ENCODE assay signal across 16 mouse cellular contexts in genomic region chr10:80738657-80739056, GRCm38 (mm10). TPM values are rescaled to one million over a fixed set of nuclear protein-coding genes. Genes with fewer than 3 reads are reported as not detected.
DNase-seq lines count a peak whose midpoint lies in the region; ATAC-seq and TF ChIP-seq lines count a peak whose summit lies in the region.
"Had no signal": no experiment of that assay in that cellular context is flagged by ENCODE, and none has a peak within 500 bp of the region (broad histone marks: within the 10 kb centered on the region; RNA-seq: fewer than 3 reads in every experiment).

No protein-coding gene starts in this region.

- H3K4me2 ChIP-seq in stomach, postnatal 0 days (replicated peaks; ENCODE audit: low read depth) = no peak overlapping the region
- H3K4me2 ChIP-seq: embryonic facial prominence, embryonic 13.5 days; heart, embryonic 15.5 days; lung, embryonic 15.5 days had no signal

- H3K4me3 ChIP-seq in layer of hippocampus, adult 2 months = no peak overlapping the region
- no peak overlapping the region for H3K4me3 ChIP-seq in stomach, postnatal 0 days (ENCODE audit: low read depth, low read length)
- H3K4me3 ChIP-seq: embryonic facial prominence, embryonic 13.5 days; heart, embryonic 15.5 days; lung, embryonic 15.5 days had no signal

- H3K4me1 ChIP-seq in stomach, postnatal 0 days (replicated peaks; ENCODE audit: control insufficient read depth, insufficient read depth) = peaks cover 10% of the 10 kb centered on the region; the same call in 1 of the 2 replicates

- TF ChIP-seq EP300 in stomach, postnatal 0 days (optimal IDR thresholded peaks at IDR 0.05) = no peak

- no peak overlapping the region for H3K9ac ChIP-seq in stomach, postnatal 0 days (ENCODE audit: low read length)
- H3K9ac ChIP-seq: embryonic facial prominence, embryonic 13.5 days; heart, embryonic 15.5 days; lung, embryonic 15.5 days had no signal

- no peak for ATAC-seq in CD4-positive, CD25-positive, alpha-beta regulatory T cell, adult 4 months
- no peak for ATAC-seq in stomach, postnatal 0 days (ENCODE audit: low FRiP score, low TSS enrichment)

- no peaks in the 10 kb centered on the region for H3K9me3 ChIP-seq in stomach, postnatal 0 days (ENCODE audit: control insufficient read depth, low read length)
- H3K9me3 ChIP-seq: embryonic facial prominence, embryonic 13.5 days; heart, embryonic 15.5 days; lung, embryonic 15.5 days had no signal

- H3K27ac ChIP-seq in layer of hippocampus, adult 2 months = no peak overlapping the region
- no peak overlapping the region for H3K27ac ChIP-seq in stomach, postnatal 0 days (replicated peaks)
- H3K27ac ChIP-seq: embryonic facial prominence, embryonic 13.5 days; heart, embryonic 15.5 days; lung, embryonic 15.5 days had no signal

- DNase-seq in CD4-positive, CD25-positive, alpha-beta regulatory T cell, adult 2 months (ENCODE audit: low read depth, low spot score) = peak; percentile 56
- DNase-seq in layer of hippocampus, adult 2 months (ENCODE audit: low spot score in 2 of 2) = no peak
- no peak for DNase-seq in layer of hippocampus, postnatal 14 days (ENCODE audit: low spot score in 2 of 2)
- peak; percentile 6 for DNase-seq in retina, postnatal 1 day
- DNase-seq in retina, embryonic 14.5 days (ENCODE audit: low spot score) = no peak
- no peak for DNase-seq in stomach, postnatal 0 days (ENCODE audit: low spot score)
- DNase-seq in thymus, postnatal 14 days = no peak
- DNase-seq: adrenal gland, adult 8-10 months; cerebellum, adult 2 months; kidney, adult 18-20 months; kidney, postnatal 4 days; layer of hippocampus, postnatal 36 days had no signal

- no peaks in the 10 kb centered on the region; the same call in 1 of the 2 replicates for H3K36me3 ChIP-seq in stomach, postnatal 0 days (ENCODE audit: control insufficient read depth, insufficient read depth, low read length)
- H3K36me3 ChIP-seq: heart, embryonic 15.5 days had no signal

- 67% methylated on average over 1 of the region's 1 CpGs for WGBS in stomach, postnatal 0 days

- TF ChIP-seq CTCF in layer of hippocampus, adult 2 months (conservative IDR thresholded peaks at IDR 0.05) = peak; percentile 63
- peak; percentile 48 for TF ChIP-seq CTCF in stomach, postnatal 0 days (IDR thresholded peaks at IDR 0.05; ENCODE audit: low read depth)

- no peaks in the 10 kb centered on the region for H3K27me3 ChIP-seq in stomach, postnatal 0 days (ENCODE audit: control insufficient read depth, insufficient read depth, low read length)
- H3K27me3 ChIP-seq: embryonic facial prominence, embryonic 13.5 days; heart, embryonic 15.5 days; lung, embryonic 15.5 days had no signal

RNA-seq across cellular contexts. Expression of gene Ap3d1, which starts 3.4 kb away (rescaled TPM):
- polyA plus RNA-seq in CD4-positive, CD25-positive, alpha-beta regulatory T cell, adult 4 months (2017; shearing (Covaris generic)) = 10 to 100 TPM; 26.7 to 29.1 TPM
- total RNA-seq in layer of hippocampus, adult 2 months (2021) = 100 to 1,000 TPM; 145 to 153 TPM
- 100 to 1,000 TPM; 137 to 144 TPM for total RNA-seq in layer of hippocampus, postnatal 14 days (2021)
- 38.7 and 42.7 TPM in 2 replicates for polyA plus RNA-seq in stomach, postnatal 0 days (2015; fragmentation: Nextera tagmentation; extraction: Ambion mirVana)

RNA-seq across cellular contexts. Expression of gene Dot1l, which starts 16.3 kb away (rescaled TPM):
- 10 to 100 TPM; 13.4 to 15.5 TPM for polyA plus RNA-seq in CD4-positive, CD25-positive, alpha-beta regulatory T cell, adult 4 months (2017; shearing (Covaris generic))
- 10 to 100 TPM; 52.0 to 63.6 TPM for total RNA-seq in layer of hippocampus, adult 2 months (2021)
- 10 to 100 TPM; 60.6 to 62.2 TPM for total RNA-seq in layer of hippocampus, postnatal 14 days (2021)
- 5.4 and 6.2 TPM in 2 replicates for polyA plus RNA-seq in stomach, postnatal 0 days (2015; fragmentation: Nextera tagmentation; extraction: Ambion mirVana)

RNA-seq across cellular contexts. Expression of gene Izumo4, which starts 36.7 kb away (rescaled TPM):
- polyA plus RNA-seq in CD4-positive, CD25-positive, alpha-beta regulatory T cell, adult 4 months (2017; shearing (Covaris generic)) = 100 to 1,000 TPM in 1 of 2 experiments, 10 to 100 TPM in 1; 89.2 to 116 TPM
- total RNA-seq in layer of hippocampus, adult 2 months (2021) = 10 to 100 TPM; 65.0 to 69.0 TPM
- total RNA-seq in layer of hippocampus, postnatal 14 days (2021) = 10 to 100 TPM; 44.8 to 54.7 TPM
- polyA plus RNA-seq in stomach, postnatal 0 days (2015; fragmentation: Nextera tagmentation; extraction: Ambion mirVana) = 14.8 and 18.0 TPM in 2 replicates

RNA-seq across cellular contexts. Expression of gene Mob3a, which starts 36.9 kb away (rescaled TPM):
- polyA plus RNA-seq in CD4-positive, CD25-positive, alpha-beta regulatory T cell, adult 4 months (2017; shearing (Covaris generic)) = 100 to 1,000 TPM; 265 to 359 TPM
- total RNA-seq in layer of hippocampus, adult 2 months (2021) = 10 to 100 TPM; 10.6 to 16.5 TPM
- 10 to 100 TPM; 16.1 to 19.0 TPM for total RNA-seq in layer of hippocampus, postnatal 14 days (2021)
- 22.9 and 23.9 TPM in 2 replicates for polyA plus RNA-seq in stomach, postnatal 0 days (2015; fragmentation: Nextera tagmentation; extraction: Ambion mirVana)

RNA-seq across cellular contexts. Expression of gene Sf3a2, which starts 59.3 kb away (rescaled TPM):
- polyA plus RNA-seq in CD4-positive, CD25-positive, alpha-beta regulatory T cell, adult 4 months (2017; shearing (Covaris generic)) = 10 to 100 TPM; 12.3 to 13.2 TPM
- 10 to 100 TPM; 51.7 to 55.1 TPM for total RNA-seq in layer of hippocampus, adult 2 months (2021)
- total RNA-seq in layer of hippocampus, postnatal 14 days (2021) = 10 to 100 TPM; 41.0 to 45.9 TPM
- 27.7 and 31.8 TPM in 2 replicates for polyA plus RNA-seq in stomach, postnatal 0 days (2015; fragmentation: Nextera tagmentation; extraction: Ambion mirVana)

Comparison
In these comparisons a context has a peak if more than half of its experiments do, and no peak if none do; other contexts are left out.
1. DNase-seq: peak in CD4-positive, CD25-positive, alpha-beta regulatory T cell, adult 2 months (single experiment) and retina, postnatal 1 day (single experiment); none in layer of hippocampus, adult 2 months (0 of 2), layer of hippocampus, postnatal 14 days (0 of 2), retina, embryonic 14.5 days (single experiment), stomach, postnatal 0 days (single experiment) and thymus, postnatal 14 days (single experiment).